Mouse (Mus musculus) CD4-positive naive resting alpha-beta T cell, adult 76 days (primary cell): Measurements from ENCODE around the gene Sycp2. TPM values are rescaled to one million over a fixed set of nuclear protein-coding genes. Genes with fewer than 3 reads are reported as not detected.

Experiments
- total RNA-seq: library from RNA; stranded (reverse); gene quantifications from one replicate; pipeline ENCODE4 v1.2.4, GENCODE M21; 2023

The Sycp2 gene
- total RNA-seq: not detected

DNA sequence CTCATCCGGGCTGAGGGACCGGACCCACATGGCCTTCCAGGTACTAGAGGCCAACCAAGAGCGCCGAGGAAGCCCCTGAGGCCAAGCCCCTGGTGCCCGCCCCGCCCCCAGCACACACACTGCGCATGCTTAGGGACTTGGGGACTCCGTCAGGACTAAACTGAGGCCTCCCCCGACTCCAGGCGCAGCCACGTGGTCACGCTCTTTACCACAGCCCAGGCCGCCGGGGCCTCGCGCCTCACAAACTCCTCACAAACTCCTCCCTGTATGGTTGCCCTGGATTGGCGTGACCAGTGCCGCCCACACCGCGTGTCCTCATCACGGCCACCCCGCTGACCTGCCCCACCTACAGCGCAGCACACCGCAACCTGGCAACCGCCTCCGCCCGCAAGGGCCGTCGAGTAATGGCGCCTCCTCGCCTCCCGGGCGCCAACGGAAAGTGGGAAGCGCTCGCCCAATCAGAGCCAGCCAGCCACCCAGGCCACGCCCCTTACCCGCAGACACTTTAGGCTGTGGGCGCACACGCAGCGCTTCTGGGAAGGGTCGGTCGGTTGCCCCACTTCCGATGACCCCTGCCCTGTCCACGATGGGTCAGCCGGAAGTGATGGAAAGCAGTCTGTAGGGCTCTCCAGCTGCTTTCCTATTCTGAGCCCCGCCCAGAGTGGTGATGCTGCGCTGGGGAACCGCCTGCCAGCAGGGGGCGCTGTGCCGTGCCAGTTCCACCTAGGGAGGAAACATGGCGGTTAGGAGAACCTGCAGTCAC is at the start of gene Sycp2:
Gene Sycp2, minus strand, starts transcription at position 633 of the 763 bp plus-strand sequence.

DNA sequence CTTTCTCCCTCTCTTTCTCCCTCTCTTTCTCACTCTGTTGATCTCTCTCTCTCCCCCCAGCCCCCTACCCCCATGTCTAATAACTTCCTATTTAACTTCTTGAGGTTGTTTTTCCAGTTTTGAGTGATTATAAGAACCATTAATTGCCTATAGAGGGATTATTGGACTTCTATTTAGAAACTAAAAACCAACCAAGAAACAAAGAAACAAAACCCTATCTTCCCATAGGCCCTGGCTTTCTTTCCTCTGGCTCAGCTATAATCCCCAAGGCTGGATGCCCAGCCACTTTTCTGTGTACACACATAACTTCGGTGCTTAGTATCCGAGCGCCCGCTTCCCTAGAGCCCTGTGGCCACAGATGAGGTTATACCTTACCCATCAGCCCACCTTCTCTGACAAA is 22.7 kb upstream of the Sycp2 start, which contains the start of gene Cdh26:
Gene Cdh26, plus strand, starts transcription at position 301 of the 400 bp plus-strand sequence.

DNA sequence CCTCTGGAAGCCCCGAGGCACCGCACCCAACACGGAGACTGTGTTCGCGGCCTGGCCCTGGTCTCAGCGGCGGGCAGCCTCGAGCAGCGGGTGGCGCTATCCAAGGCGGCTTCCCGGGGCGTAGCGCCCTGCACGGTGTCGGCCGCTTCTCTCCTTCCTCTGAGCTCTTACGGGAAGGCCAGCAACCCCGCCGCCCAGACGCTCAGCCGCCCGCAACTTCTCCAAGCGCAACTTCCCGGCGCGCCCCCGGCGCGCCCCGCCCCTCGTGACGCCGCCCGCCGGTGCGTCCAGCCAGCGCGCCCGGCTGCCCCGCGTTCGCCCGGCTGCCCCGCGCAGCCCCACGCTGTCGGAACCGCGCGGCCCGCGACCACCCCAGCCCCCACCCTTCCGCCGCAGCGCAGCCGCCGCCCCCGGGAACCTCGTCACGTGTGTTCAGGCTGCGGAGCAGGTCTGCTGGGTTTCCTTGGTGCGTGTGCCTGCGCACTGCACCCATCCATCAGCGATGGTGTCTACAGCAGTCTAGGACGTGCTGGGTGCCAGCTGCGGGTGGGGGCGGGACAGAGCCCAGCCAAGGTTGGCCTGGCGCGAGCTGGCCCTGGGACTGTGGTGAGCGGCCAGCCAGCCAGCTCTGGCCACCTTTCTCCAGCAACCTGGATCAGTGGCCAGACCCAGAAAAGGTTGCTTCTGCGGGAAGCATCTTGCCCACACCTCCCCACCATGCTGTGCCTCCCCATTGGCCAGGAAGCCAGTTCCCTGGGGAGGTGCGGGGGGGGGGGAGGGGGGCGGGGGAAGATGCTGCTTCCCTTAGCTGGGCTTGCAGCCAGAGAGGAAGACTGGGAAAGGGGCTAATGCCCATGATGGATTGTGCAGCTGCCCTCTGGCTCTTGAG is 7.0 kb upstream of the Sycp2 start, which contains the start of the genes Ppp1r3d and Fam217b:
Gene Ppp1r3d, minus strand, starts transcription at position 212 of the 889 bp plus-strand sequence.
Gene Fam217b, plus strand, starts transcription at position 264 of the 889 bp plus-strand sequence.

Other genes with a start within 250 kb of the Sycp2 start
- gene Ppp1r3d, start 6.8 kb upstream of the Sycp2 start, total RNA-seq: not detected
- gene Fam217b, start 6.8 kb upstream of the Sycp2 start, total RNA-seq: not detected
- gene Cdh26, start 22.8 kb upstream of the Sycp2 start, total RNA-seq: not detected